Mouse (Mus musculus) testis, adult 2 months (tissue): ENCODE data around the gene Crtc3.

Source experiments
- CTCF ChIP-seq: fragments of 200-500 bp; IDR thresholded peaks from 2 replicates; pipeline ENCODE4 v1.5.1; 2012; ENCODE audit warnings: low read depth, mild to moderate bottlenecking, inconsistent platforms, low read length, moderate library complexity; ENCODE audit not compliant: control insufficient read depth, insufficient read depth, insufficient replicate concordance
- POLR2A ChIP-seq: fragments of 200-500 bp; IDR thresholded peaks from 2 replicates; pipeline ENCODE4 v1.6.1; 2012; ENCODE audit warnings: low read depth, mild to moderate bottlenecking, inconsistent platforms, low read length, moderate library complexity; ENCODE audit not compliant: control insufficient read depth

DNA sequence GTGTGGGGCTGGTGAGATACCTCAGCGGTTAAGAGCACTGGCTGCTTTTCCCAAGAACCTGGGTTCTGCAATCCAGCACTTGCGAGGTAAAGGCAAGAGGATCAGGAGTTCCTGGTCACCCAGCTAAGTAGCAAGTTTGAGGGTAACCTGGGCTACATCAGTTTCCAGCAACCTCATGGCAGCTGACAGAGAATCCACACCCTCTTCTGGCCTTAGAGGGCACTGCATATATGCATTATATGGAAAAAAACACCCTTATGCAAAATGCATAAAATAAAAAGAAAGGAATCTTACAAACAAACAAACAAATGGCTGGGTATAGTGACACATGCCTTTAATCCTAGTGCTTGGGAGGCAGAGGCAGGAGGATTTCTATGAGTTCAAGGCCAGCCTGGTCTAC lies 55.0 kb downstream of the Crtc3 start:
- TF ChIP-seq CTCF (no peak), POLR2A (no peak)
